Mouse (Mus musculus) stomach, postnatal 0 days (tissue): ENCODE measurements around the gene Tent4a. TPM values are rescaled to one million over a fixed set of nuclear protein-coding genes. Genes with fewer than 3 reads are reported as not detected.

Source experiments
- ATAC-seq: fragments of 200-750 bp; cut with Nextera tagmentation; 2 replicates; pipeline ENCODE4 v1.8.0; 2017; ENCODE audit not compliant: low FRiP score, low TSS enrichment
- DNase-seq: peaks from one replicate; pipeline ENCODE4 v3.0.0-alpha.2; 2016; ENCODE audit warnings: low spot score
- H3K27ac ChIP-seq: fragments of 300-500 bp; sonication (generic); replicated peaks from 2 replicates; pipeline ENCODE4 v1.5.1; 2014; ENCODE audit warnings: mild to moderate bottlenecking, control low read depth
- H3K27me3 ChIP-seq: fragments of 300-500 bp; sonication (generic); 2 replicates; pipeline ENCODE4 v1.6.1; 2014; ENCODE audit warnings: low read length; ENCODE audit not compliant: control insufficient read depth, insufficient read depth
- H3K36me3 ChIP-seq: fragments of 300-500 bp; sonication (generic); 2 replicates; pipeline ENCODE4 v1.6.1; 2014; ENCODE audit warnings: low read length, mixed read lengths; ENCODE audit not compliant: control insufficient read depth, insufficient read depth
- H3K4me1 ChIP-seq: fragments of 300-500 bp; sonication (generic); replicated peaks from 2 replicates; pipeline ENCODE4 v1.6.1; 2014; ENCODE audit warnings: antibody characterized with exemption; ENCODE audit not compliant: control insufficient read depth, insufficient read depth
- H3K4me2 ChIP-seq: fragments of 300-500 bp; sonication (generic); replicated peaks from 2 replicates; pipeline ENCODE4 v1.6.1; 2014; ENCODE audit warnings: low read depth, mild to moderate bottlenecking, control low read depth, moderate library complexity
- H3K4me3 ChIP-seq: fragments of 300-500 bp; sonication (generic); 2 replicates; pipeline ENCODE4 v1.5.1; 2014; ENCODE audit warnings: low read depth, low read length, control low read depth
- H3K9ac ChIP-seq: fragments of 300-500 bp; sonication (generic); 2 replicates; pipeline ENCODE4 v1.6.1; 2014; ENCODE audit warnings: mild to moderate bottlenecking, low read length, control low read depth, mixed read lengths
- H3K9me3 ChIP-seq: fragments of 300-500 bp; sonication (generic); 2 replicates; pipeline ENCODE4 v1.6.1; 2016; ENCODE audit warnings: low read length; ENCODE audit not compliant: control insufficient read depth
- CTCF ChIP-seq: IDR thresholded peaks from 2 replicates; pipeline ENCODE4 v1.5.1; 2016; ENCODE audit warnings: antibody characterized with exemption, low read depth, mild to moderate bottlenecking, moderate library complexity
- EP300 ChIP-seq: optimal IDR thresholded peaks from 2 replicates; pipeline ENCODE3; 2016; ENCODE audit warnings: antibody characterized with exemption
- WGBS: fragments of 180-500 bp; shearing (Covaris S2); extraction: QIAGEN DNeasy Blood & Tissue Kit; methylation state at CpG from one replicate; pipeline ENCODE4 v1.1.7; 2014; 5-methylcytosine and 5-hydroxymethylcytosine counted together
- polyA plus RNA-seq: library from polyadenylated mRNA; unstranded; fragments of >200 nt; fragmentation: Nextera tagmentation; extraction: Ambion mirVana; gene quantifications from 2 replicates; pipeline ENCODE4 v1.2.1, GENCODE M21; 2015

Gene Tent4a
- polyA plus RNA-seq, 1 experiment from 2014 or later, result 2.6 TPM

- peaks cover 7% of the 10 kb centered on the region for H3K4me1 ChIP-seq
- 14% methylated on average over 6 of the region's 6 CpGs for WGBS
- H3K36me3 ChIP-seq, result no peaks in the 10 kb centered on the region
- no peak overlapping the region for H3K27ac ChIP-seq
- peak; percentile 75 for TF ChIP-seq CTCF
- no peak for TF ChIP-seq EP300
- no peak overlapping the region for H3K4me3 ChIP-seq
- H3K4me2 ChIP-seq, result no peak overlapping the region
- no peak overlapping the region for H3K9ac ChIP-seq
- peaks cover 9% of the 10 kb centered on the region; the same call in 1 of the 2 replicates for H3K27me3 ChIP-seq
- no peak for DNase-seq
- H3K9me3 ChIP-seq, result no peaks in the 10 kb centered on the region
- no peak for ATAC-seq
Observed at GRCm38 (mm10) chr13:69485326-69485725, 49.1 kb downstream of the Tent4a start.

- no peak for DNase-seq
- no peak overlapping the region for H3K4me2 ChIP-seq
Observed at GRCm38 (mm10) chr13:69482751-69483150, 51.7 kb downstream of the Tent4a start.

GRCm38 (mm10) chr13:69481634-69482505 is 52.5 kb downstream of the Tent4a start:
- DNase-seq (peak; percentile 36), ATAC-seq (no peak)
- H3K9ac ChIP-seq, result peak overlapping the region; percentile 13; the same call in 1 of the 2 replicates
- H3K4me3 ChIP-seq, result peak overlapping the region; percentile 18
- H3K4me2 ChIP-seq, result peak overlapping the region; percentile 44
- H3K27me3 ChIP-seq, result peaks cover 9% of the 10 kb centered on the region; the same call in 1 of the 2 replicates
- no peaks in the 10 kb centered on the region for H3K36me3 ChIP-seq
- H3K27ac ChIP-seq, result no peak overlapping the region
- H3K9me3 ChIP-seq, result no peaks in the 10 kb centered on the region
- H3K4me1 ChIP-seq, result peaks cover 3% of the 10 kb centered on the region; the same call in 1 of the 2 replicates
- TF ChIP-seq CTCF (no peak), EP300 (no peak)
- WGBS, result 3% methylated on average over 30 of the region's 30 CpGs

More at GRCm38 (mm10) chr13:69482751-69483150, 51.7 kb downstream of the Tent4a start:
- no peaks in the 10 kb centered on the region for H3K9me3 ChIP-seq
- H3K36me3 ChIP-seq, result no peaks in the 10 kb centered on the region
- no peak overlapping the region for H3K9ac ChIP-seq
- no peak overlapping the region for H3K4me3 ChIP-seq
- no peak overlapping the region for H3K27ac ChIP-seq
- WGBS, result 48% methylated on average over 8 of the region's 8 CpGs
- peaks cover 3% of the 10 kb centered on the region; the same call in 1 of the 2 replicates for H3K4me1 ChIP-seq
- H3K27me3 ChIP-seq, result peaks cover 9% of the 10 kb centered on the region; the same call in 1 of the 2 replicates
- ATAC-seq, result no peak
- no peak for TF ChIP-seq EP300
- no peak for TF ChIP-seq CTCF

DNA sequence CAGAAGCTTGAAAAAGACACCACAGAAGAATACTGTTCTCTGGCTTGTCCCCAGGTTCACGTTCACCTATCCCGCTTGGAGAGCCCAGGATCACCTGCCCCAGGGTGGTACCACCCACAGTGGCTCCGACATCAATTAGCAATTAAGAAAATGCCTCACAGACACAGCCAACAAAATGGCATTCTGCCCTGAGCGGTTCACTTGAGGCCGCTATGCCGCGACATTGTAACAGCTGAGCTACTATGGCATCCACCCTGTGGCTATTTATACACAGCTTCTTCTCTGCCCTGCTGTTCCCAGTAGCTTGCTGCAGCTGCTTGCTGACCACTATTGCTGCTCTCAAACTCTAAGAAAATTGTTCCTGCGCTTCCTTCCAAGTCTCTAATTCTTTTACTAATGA is 53.4 kb downstream of the Tent4a start:
- WGBS, result 11% methylated on average over 8 of the region's 8 CpGs
- Histone ChIP-seq H3K4me2 (no peak overlapping the region), H3K9me3 (no peaks in the 10 kb centered on the region), H3K27me3 (peaks cover 9% of the 10 kb centered on the region; the same call in 1 of the 2 replicates), H3K9ac (no peak overlapping the region), H3K36me3 (no peaks in the 10 kb centered on the region), H3K4me1 (peaks cover 3% of the 10 kb centered on the region; the same call in 1 of the 2 replicates), H3K4me3 (no peak overlapping the region), H3K27ac (no peak overlapping the region)
- DNase-seq (no peak), ATAC-seq (no peak)
- no peak for TF ChIP-seq CTCF
- no peak for TF ChIP-seq EP300

- DNase-seq (no peak), ATAC-seq (no peak)
- Histone ChIP-seq H3K36me3 (no peaks in the 10 kb centered on the region), H3K4me3 (no peak overlapping the region), H3K4me2 (no peak overlapping the region), H3K4me1 (peaks cover 3% of the 10 kb centered on the region; the same call in 1 of the 2 replicates), H3K9me3 (no peaks in the 10 kb centered on the region), H3K27me3 (peaks cover 6% of the 10 kb centered on the region; the same call in 1 of the 2 replicates), H3K27ac (no peak overlapping the region), H3K9ac (no peak overlapping the region)
- TF ChIP-seq CTCF, result no peak
- no peak for TF ChIP-seq EP300
- WGBS, result 80% methylated on average over 2 of the region's 2 CpGs
Observed at GRCm38 (mm10) chr13:69479906-69480305, 54.5 kb downstream of the Tent4a start.

- Histone ChIP-seq H3K9me3 (no peaks in the 10 kb centered on the region), H3K27ac (no peak overlapping the region), H3K4me1 (peaks cover 3% of the 10 kb centered on the region; the same call in 1 of the 2 replicates), H3K36me3 (no peaks in the 10 kb centered on the region), H3K4me3 (no peak overlapping the region), H3K27me3 (peaks cover 4% of the 10 kb centered on the region; the same call in 1 of the 2 replicates), H3K9ac (no peak overlapping the region), H3K4me2 (no peak overlapping the region)
- DNase-seq, result no peak
- ATAC-seq, result no peak
- TF ChIP-seq EP300 (no peak), CTCF (no peak)
- 88% methylated on average over 6 of the region's 6 CpGs for WGBS
Observed at GRCm38 (mm10) chr13:69478703-69479102, 55.7 kb downstream of the Tent4a start.
